In the genomic region with DNA sequence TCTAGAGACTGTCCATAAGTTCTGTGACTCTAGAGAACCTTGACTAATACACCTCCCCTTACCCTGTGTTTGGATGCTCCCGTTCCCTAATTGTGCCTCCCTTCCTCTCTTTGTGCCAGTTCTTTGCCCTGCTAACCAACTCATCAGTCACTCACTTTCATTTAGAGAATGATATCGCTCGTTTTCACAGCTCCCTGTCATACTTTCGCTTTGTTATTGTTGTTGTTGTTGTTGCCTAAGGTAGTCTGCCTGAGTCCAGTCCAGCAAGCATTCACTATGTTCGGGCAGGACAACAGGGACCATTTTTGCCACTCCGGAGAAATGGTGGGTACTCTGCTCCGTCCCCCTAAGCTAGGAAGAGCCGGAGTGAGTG, we compare ENCODE assay signal across 8 mouse cellular contexts. TPM values are rescaled to one million over a fixed set of nuclear protein-coding genes. Genes with fewer than 3 reads are reported as not detected.
DNase-seq lines count a peak whose midpoint lies in the region; ATAC-seq and TF ChIP-seq lines count a peak whose summit lies in the region.

No protein-coding gene starts in this region.

- no peak for DNase-seq in kidney, postnatal 25 days
- no peak for DNase-seq in intestine, embryonic 14.5 days (ENCODE audit: low spot score)
- DNase-seq in midbrain, postnatal 0 days (ENCODE audit: low spot score): no peak
- no peak for DNase-seq in urinary bladder, adult 2 months (ENCODE audit: low spot score)
- no peak for DNase-seq in spleen, postnatal 4 days (ENCODE audit: low spot score in 2 of 2)
- no peak for DNase-seq in thymus, postnatal 0 days (ENCODE audit: low spot score)

- no peak for ATAC-seq in kidney, embryonic 16.5 days (ENCODE audit: low FRiP score, low TSS enrichment)
- ATAC-seq in embryonic facial prominence, embryonic 13.5 days (ENCODE audit: insufficient number of reproducible peaks, insufficient read depth, low FRiP score, low TSS enrichment, low read depth): no peak
- ATAC-seq in intestine, embryonic 14.5 days (replicated peaks; ENCODE audit: low FRiP score, low TSS enrichment, low read depth): no peak
- ATAC-seq in midbrain, postnatal 0 days (ENCODE audit: low FRiP score): no peak

- H3K27ac ChIP-seq in kidney, embryonic 16.5 days (ENCODE audit: low read length): no peak overlapping the region
- no peak overlapping the region for H3K27ac ChIP-seq in embryonic facial prominence, embryonic 13.5 days
- H3K27ac ChIP-seq in intestine, embryonic 14.5 days (ENCODE audit: low read depth): no peak overlapping the region
- no peak overlapping the region for H3K27ac ChIP-seq in midbrain, postnatal 0 days (ENCODE audit: low read depth, low read length)

- TF ChIP-seq CTCF in midbrain, postnatal 0 days (IDR thresholded peaks at IDR 0.05): no peak

- no peaks in the 10 kb centered on the region for H3K4me1 ChIP-seq in kidney, embryonic 16.5 days (ENCODE audit: insufficient read depth, low read length)
- H3K4me1 ChIP-seq in embryonic facial prominence, embryonic 13.5 days: no peaks in the 10 kb centered on the region
- no peaks in the 10 kb centered on the region for H3K4me1 ChIP-seq in intestine, embryonic 14.5 days (replicated peaks; ENCODE audit: control insufficient read depth, insufficient read depth, low read length)
- no peaks in the 10 kb centered on the region for H3K4me1 ChIP-seq in midbrain, postnatal 0 days (ENCODE audit: insufficient read depth, low read length)

- no peaks in the 10 kb centered on the region for H3K36me3 ChIP-seq in kidney, embryonic 16.5 days (ENCODE audit: insufficient read depth, low read length)
- no peaks in the 10 kb centered on the region for H3K36me3 ChIP-seq in embryonic facial prominence, embryonic 13.5 days
- no peaks in the 10 kb centered on the region for H3K36me3 ChIP-seq in intestine, embryonic 14.5 days (ENCODE audit: control insufficient read depth, insufficient read depth, low read length)
- H3K36me3 ChIP-seq in midbrain, postnatal 0 days (ENCODE audit: insufficient read depth, low read length): no peaks in the 10 kb centered on the region

- 54% methylated on average over 8 of the region's 8 CpGs for WGBS in kidney, embryonic 16.5 days
- WGBS in embryonic facial prominence, embryonic 13.5 days: 65% methylated on average over 8 of the region's 8 CpGs
- 73% methylated on average over 8 of the region's 8 CpGs for WGBS in intestine, embryonic 14.5 days
- WGBS in midbrain, postnatal 0 days: 62% methylated on average over 8 of the region's 8 CpGs

- no peaks in the 10 kb centered on the region for H3K9me3 ChIP-seq in kidney, embryonic 16.5 days (ENCODE audit: low read length)
- H3K9me3 ChIP-seq in embryonic facial prominence, embryonic 13.5 days: no peaks in the 10 kb centered on the region
- H3K9me3 ChIP-seq in intestine, embryonic 14.5 days (ENCODE audit: control insufficient read depth, low read length): no peaks in the 10 kb centered on the region
- no peaks in the 10 kb centered on the region for H3K9me3 ChIP-seq in midbrain, postnatal 0 days (ENCODE audit: low read length)

- peak overlapping the region; percentile 49 for H3K4me3 ChIP-seq in kidney, embryonic 16.5 days (ENCODE audit: low read length)
- H3K4me3 ChIP-seq in embryonic facial prominence, embryonic 13.5 days: peak overlapping the region; percentile 43
- H3K4me3 ChIP-seq in intestine, embryonic 14.5 days (ENCODE audit: low read depth, low read length): peak overlapping the region; percentile 18
- H3K4me3 ChIP-seq in midbrain, postnatal 0 days (ENCODE audit: low read depth, low read length): peak overlapping the region; percentile 22; the same call in 1 of the 2 replicates

- H3K27me3 ChIP-seq in kidney, embryonic 16.5 days (ENCODE audit: insufficient read depth, low read length): no peaks in the 10 kb centered on the region
- no peaks in the 10 kb centered on the region for H3K27me3 ChIP-seq in embryonic facial prominence, embryonic 13.5 days
- H3K27me3 ChIP-seq in intestine, embryonic 14.5 days (replicated peaks; ENCODE audit: control insufficient read depth, insufficient read depth, low read length): no peaks in the 10 kb centered on the region
- H3K27me3 ChIP-seq in midbrain, postnatal 0 days (ENCODE audit: insufficient read depth, low read length): no peaks in the 10 kb centered on the region

- H3K9ac ChIP-seq in kidney, embryonic 16.5 days (replicated peaks; ENCODE audit: low read length): peak overlapping the region; percentile 66
- peak overlapping the region; percentile 59 for H3K9ac ChIP-seq in embryonic facial prominence, embryonic 13.5 days
- H3K9ac ChIP-seq in intestine, embryonic 14.5 days (ENCODE audit: low read length): no peak overlapping the region
- no peak overlapping the region for H3K9ac ChIP-seq in midbrain, postnatal 0 days (replicated peaks; ENCODE audit: low read length, poor library complexity, severe bottlenecking)

- peak overlapping the region; percentile 54 for H3K4me2 ChIP-seq in kidney, embryonic 16.5 days (replicated peaks; ENCODE audit: low read depth, low read length)
- peak overlapping the region; percentile 54 for H3K4me2 ChIP-seq in embryonic facial prominence, embryonic 13.5 days
- H3K4me2 ChIP-seq in intestine, embryonic 14.5 days (ENCODE audit: low read length): peak overlapping the region; percentile 32
- peak overlapping the region; percentile 44 for H3K4me2 ChIP-seq in midbrain, postnatal 0 days (ENCODE audit: low read depth, low read length, poor library complexity, severe bottlenecking)

RNA-seq across cellular contexts. Expression of gene Ifna13, which starts 3.6 kb away (rescaled TPM):
- polyA plus RNA-seq in kidney, embryonic 16.5 days (2015; fragmentation: Nextera tagmentation; extraction: Ambion mirVana): not detected in 2 replicates
- not detected in 2 replicates for polyA plus RNA-seq in embryonic facial prominence, embryonic 13.5 days (2015; fragmentation: Nextera tagmentation; extraction: Ambion mirVana)
- polyA plus RNA-seq in intestine, embryonic 14.5 days (2014; fragmentation: Nextera tagmentation; extraction: Ambion mirVana): not detected in 2 replicates
- total RNA-seq in midbrain, postnatal 0 days (2014; rRNA removed): not detected in 2 replicates
- not detected in 2 replicates for polyA plus RNA-seq in midbrain, postnatal 0 days (2015; fragmentation: Nextera tagmentation; extraction: Ambion mirVana)
- not detected in 2 replicates for polyA plus RNA-seq in urinary bladder, adult 2 months (2012; rRNA removed)
- polyA plus RNA-seq in thymus, postnatal 0 days (2015; fragmentation: Nextera tagmentation; extraction: Ambion mirVana): not detected in 2 replicates

RNA-seq across cellular contexts. Expression of gene C87499, which starts 6.5 kb away (rescaled TPM):
- polyA plus RNA-seq in kidney, embryonic 16.5 days (2015; fragmentation: Nextera tagmentation; extraction: Ambion mirVana): not detected in 2 replicates
- polyA plus RNA-seq in embryonic facial prominence, embryonic 13.5 days (2015; fragmentation: Nextera tagmentation; extraction: Ambion mirVana): not detected in 2 replicates
- polyA plus RNA-seq in intestine, embryonic 14.5 days (2014; fragmentation: Nextera tagmentation; extraction: Ambion mirVana): not detected in 2 replicates
- not detected in 2 replicates for total RNA-seq in midbrain, postnatal 0 days (2014; rRNA removed)
- not detected in 2 replicates for polyA plus RNA-seq in midbrain, postnatal 0 days (2015; fragmentation: Nextera tagmentation; extraction: Ambion mirVana)
- polyA plus RNA-seq in urinary bladder, adult 2 months (2012; rRNA removed): not detected in 2 replicates
- not detected in 2 replicates for polyA plus RNA-seq in thymus, postnatal 0 days (2015; fragmentation: Nextera tagmentation; extraction: Ambion mirVana)

RNA-seq across cellular contexts. Expression of gene Ifna16, which starts 36.0 kb away (rescaled TPM):
- polyA plus RNA-seq in kidney, embryonic 16.5 days (2015; fragmentation: Nextera tagmentation; extraction: Ambion mirVana): not detected in 2 replicates
- not detected in 2 replicates for polyA plus RNA-seq in embryonic facial prominence, embryonic 13.5 days (2015; fragmentation: Nextera tagmentation; extraction: Ambion mirVana)
- polyA plus RNA-seq in intestine, embryonic 14.5 days (2014; fragmentation: Nextera tagmentation; extraction: Ambion mirVana): not detected in 2 replicates
- not detected in 2 replicates for total RNA-seq in midbrain, postnatal 0 days (2014; rRNA removed)
- not detected in 2 replicates for polyA plus RNA-seq in midbrain, postnatal 0 days (2015; fragmentation: Nextera tagmentation; extraction: Ambion mirVana)
- not detected in 2 replicates for polyA plus RNA-seq in urinary bladder, adult 2 months (2012; rRNA removed)
- polyA plus RNA-seq in thymus, postnatal 0 days (2015; fragmentation: Nextera tagmentation; extraction: Ambion mirVana): not detected in 2 replicates

RNA-seq across cellular contexts. Expression of gene Ifna12, which starts 37.5 kb away (rescaled TPM):
- not detected in 2 replicates for polyA plus RNA-seq in kidney, embryonic 16.5 days (2015; fragmentation: Nextera tagmentation; extraction: Ambion mirVana)
- polyA plus RNA-seq in embryonic facial prominence, embryonic 13.5 days (2015; fragmentation: Nextera tagmentation; extraction: Ambion mirVana): not detected in 2 replicates
- not detected in 2 replicates for polyA plus RNA-seq in intestine, embryonic 14.5 days (2014; fragmentation: Nextera tagmentation; extraction: Ambion mirVana)
- total RNA-seq in midbrain, postnatal 0 days (2014; rRNA removed): not detected in 2 replicates
- not detected in 2 replicates for polyA plus RNA-seq in midbrain, postnatal 0 days (2015; fragmentation: Nextera tagmentation; extraction: Ambion mirVana)
- not detected in 2 replicates for polyA plus RNA-seq in urinary bladder, adult 2 months (2012; rRNA removed)
- not detected in 2 replicates for polyA plus RNA-seq in thymus, postnatal 0 days (2015; fragmentation: Nextera tagmentation; extraction: Ambion mirVana)

RNA-seq across cellular contexts. Expression of gene Ifna2, which starts 43.0 kb away (rescaled TPM):
- not detected in 2 replicates for polyA plus RNA-seq in kidney, embryonic 16.5 days (2015; fragmentation: Nextera tagmentation; extraction: Ambion mirVana)
- not detected in 2 replicates for polyA plus RNA-seq in embryonic facial prominence, embryonic 13.5 days (2015; fragmentation: Nextera tagmentation; extraction: Ambion mirVana)
- not detected in 2 replicates for polyA plus RNA-seq in intestine, embryonic 14.5 days (2014; fragmentation: Nextera tagmentation; extraction: Ambion mirVana)
- not detected in 2 replicates for total RNA-seq in midbrain, postnatal 0 days (2014; rRNA removed)
- not detected in 2 replicates for polyA plus RNA-seq in midbrain, postnatal 0 days (2015; fragmentation: Nextera tagmentation; extraction: Ambion mirVana)
- polyA plus RNA-seq in urinary bladder, adult 2 months (2012; rRNA removed): not detected in 2 replicates
- not detected in 2 replicates for polyA plus RNA-seq in thymus, postnatal 0 days (2015; fragmentation: Nextera tagmentation; extraction: Ambion mirVana)

Comparison
In these comparisons a context has a peak if more than half of its experiments do, and no peak if none do; other contexts are left out.
1. H3K9ac ChIP-seq: peak in kidney, embryonic 16.5 days (single experiment) and embryonic facial prominence, embryonic 13.5 days (single experiment); none in intestine, embryonic 14.5 days (single experiment) and midbrain, postnatal 0 days (single experiment).
2. Peak in every context shown above with its lines, with median percentiles within 50 percentile points of each other: H3K4me2 ChIP-seq and H3K4me3 ChIP-seq.